Mouse (Mus musculus) left cerebral cortex, postnatal 36 days (tissue): Measurements from ENCODE around the gene P2rx6. TPM values are rescaled to one million over a fixed set of nuclear protein-coding genes. Genes with fewer than 3 reads are reported as not detected.
A peak's percentile ranks its signal among the peaks of the same experiment; 100 is the strongest.

ENCODE experiments used
- DNase-seq, 2 experiments: peaks; one replicate each; pipeline ENCODE4 v3.0.0; 2021 to 2022; ENCODE audit warnings: low spot score in 2 of 2, mixed read lengths in 1 of 2
- intact Hi-C: fragments of 180-260 bp; cut with DNase I; formaldehyde crosslinking; loops from one replicate; pipeline ENCODE4 v1.15.1; 2025
- total RNA-seq, 2 experiments: library from RNA; stranded (reverse); gene quantifications; 2 replicates each; pipeline ENCODE4 v1.2.3; 2021

P2rx6 gene
- total RNA-seq, 2 experiments from 2014 or later: 1.0 TPM

DNA sequence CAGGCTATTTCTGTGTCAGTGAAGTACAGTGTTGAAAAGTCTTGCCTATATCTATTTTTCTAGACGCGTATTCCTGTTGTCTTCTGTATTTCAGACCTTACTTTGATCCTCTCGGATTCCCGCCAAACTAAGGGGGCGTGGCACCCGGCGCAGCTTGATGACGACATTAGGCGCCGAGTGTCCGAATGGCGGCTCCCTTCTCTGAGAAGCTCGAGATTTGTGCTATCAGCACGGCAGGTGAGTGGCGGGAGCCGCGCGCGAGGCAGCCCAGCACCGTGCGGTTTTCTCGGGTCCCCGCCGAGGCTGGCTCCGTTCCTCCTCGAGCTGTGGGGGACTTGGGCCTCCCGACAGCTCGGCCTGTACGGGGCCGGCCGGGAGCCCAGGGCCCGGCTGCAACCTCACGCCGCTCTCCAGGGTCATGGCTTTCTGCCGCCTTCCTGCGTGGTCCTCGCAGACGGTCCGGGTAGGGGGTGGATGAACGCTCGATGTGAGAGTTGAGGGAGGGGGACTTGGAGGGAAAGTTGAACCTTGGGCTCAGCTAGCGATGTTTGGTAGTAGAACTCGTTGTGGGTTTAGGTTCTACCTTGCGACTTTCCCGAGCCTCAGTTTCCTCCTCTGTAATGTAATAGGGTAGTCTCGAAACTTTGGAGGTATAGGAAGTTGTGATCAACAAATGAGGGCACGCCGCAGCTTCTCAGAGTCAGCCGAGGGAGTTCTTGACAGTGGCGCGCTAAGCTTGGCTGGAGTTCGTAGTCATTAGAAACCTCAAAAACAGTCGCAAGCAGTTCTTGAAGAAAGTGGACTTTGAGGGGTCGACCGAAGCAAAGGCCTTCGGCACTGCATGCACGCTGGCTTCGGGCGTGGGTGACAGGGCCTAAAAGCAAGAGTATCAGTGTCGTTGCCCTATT lies 57.8 kb downstream of the P2rx6 start, which contains the start of gene Smpd4:
Gene Smpd4, plus strand, starts transcription at position 157 of the 908 bp plus-strand sequence.
- DNase-seq: peak; percentile 88 to 90
- intact Hi-C loops: loop anchor here (2.0 kb wide), 1 partner anchor 61 kb away; no protein-coding TSS in a partner anchor

DNA sequence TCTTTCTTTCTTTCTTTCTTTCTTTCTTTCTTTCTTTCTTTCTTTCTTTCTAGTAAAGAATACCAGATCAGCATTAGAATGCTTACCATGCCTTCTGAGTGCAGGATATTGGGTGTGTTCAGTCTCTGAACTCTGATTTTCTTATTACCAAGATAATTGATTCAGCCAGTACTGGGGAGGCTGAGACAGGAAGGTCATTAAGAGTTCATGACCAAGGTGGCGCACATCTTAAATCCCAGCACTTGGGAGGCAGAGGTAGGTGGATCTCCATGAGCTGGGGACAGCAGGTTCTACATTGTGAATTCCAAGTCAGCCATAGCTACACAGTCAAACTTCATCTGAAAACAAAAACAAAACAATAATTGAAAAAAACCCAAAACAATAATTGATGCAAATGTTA lies 60.3 kb downstream of the P2rx6 start:
- intact Hi-C loops: no loop called here
- DNase-seq: no peak

DNA sequence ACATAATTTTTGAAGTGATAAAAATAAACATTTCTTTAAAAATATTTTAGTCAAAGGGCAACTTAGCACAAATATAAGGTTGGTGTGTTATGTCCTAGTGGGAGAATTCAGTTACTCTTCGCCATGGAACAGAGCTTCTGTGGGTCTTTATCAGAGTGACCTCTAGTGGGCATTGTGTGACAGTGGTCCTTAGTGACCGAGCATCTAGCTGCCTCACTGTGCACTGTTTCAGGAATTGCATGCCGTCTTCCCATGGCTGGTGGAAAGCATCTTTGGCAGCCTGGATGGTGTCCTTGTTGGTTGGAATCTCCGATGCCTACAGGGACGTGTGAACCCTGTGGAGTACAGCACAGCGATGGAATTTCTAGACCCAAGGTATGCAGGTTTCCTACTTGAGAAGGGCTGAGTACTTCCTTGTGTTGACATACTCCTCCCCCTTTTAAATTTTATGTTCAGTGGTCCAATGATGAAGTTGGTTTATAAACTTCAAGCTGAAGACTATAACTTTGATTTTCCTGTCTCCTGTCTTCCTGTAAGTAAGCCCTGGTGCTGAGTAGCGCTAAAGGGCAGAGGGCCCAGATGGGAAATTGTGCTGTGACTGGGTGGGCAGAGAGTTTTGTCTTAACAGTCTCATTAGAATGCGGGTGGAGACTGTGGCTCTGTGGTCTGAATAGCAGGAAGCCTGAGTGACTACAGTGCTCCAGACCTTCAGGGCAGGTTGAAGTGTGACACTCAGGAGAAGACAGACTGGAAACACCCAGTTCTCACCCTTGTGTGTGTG lies 64.0 kb downstream of the P2rx6 start:
- intact Hi-C loops: no loop called here
- DNase-seq: no peak

GRCm38 (mm10) chr16:17626269-17626555 lies 64.5 kb downstream of the P2rx6 start:
- intact Hi-C loops: no loop called here
- DNase-seq: no peak

Other genes with a start within 250 kb of the P2rx6 start
- 1 to 10 TPM; 1.9 to 2.5 TPM for gene Serpind1, start 230.5 kb upstream of the P2rx6 start, total RNA-seq
- 10 to 100 TPM; 19.7 to 20.5 TPM for gene Snap29, start 155.9 kb upstream of the P2rx6 start, total RNA-seq
- gene Pi4ka, start 155.6 kb upstream of the P2rx6 start, total RNA-seq: 100 to 1,000 TPM; 346 to 353 TPM
- gene Crkl, start 109.9 kb upstream of the P2rx6 start, total RNA-seq: 10 to 100 TPM; 30.8 to 34.0 TPM
- 100 to 1,000 TPM; 105 to 133 TPM for gene Aifm3, start 72.3 kb upstream of the P2rx6 start, total RNA-seq
- 100 to 1,000 TPM; 151 to 156 TPM for gene Lztr1, start 53.2 kb upstream of the P2rx6 start, total RNA-seq
- gene Thap7, start 30.7 kb upstream of the P2rx6 start, total RNA-seq: 10 to 100 TPM; 42.9 to 49.3 TPM
- gene Lrrc74b, start 638 bp upstream of the P2rx6 start, total RNA-seq: under 1 TPM; 0.42 to 0.72 TPM
- 100 to 1,000 TPM in 1 of 2 experiments, 10 to 100 TPM in 1; 89.6 to 101 TPM for gene Slc7a4, start 21.3 kb downstream of the P2rx6 start, total RNA-seq
- 10 to 100 TPM; 43.6 to 80.2 TPM for gene Smpd4, start 57.5 kb downstream of the P2rx6 start, total RNA-seq
- gene Ccdc74a, start 84.6 kb downstream of the P2rx6 start, total RNA-seq: 10 to 100 TPM; 25.5 to 25.8 TPM
- gene Med15, start 171.0 kb downstream of the P2rx6 start, total RNA-seq: 10 to 100 TPM; 63.3 to 90.2 TPM
- 100 to 1,000 TPM in 1 of 2 experiments, 10 to 100 TPM in 1; 92.5 to 110 TPM for gene Klhl22, start 197.7 kb downstream of the P2rx6 start, total RNA-seq
- gene Scarf2, start 235.4 kb downstream of the P2rx6 start, total RNA-seq: 1 to 10 TPM; 3.4 to 3.8 TPM